Mouse (Mus musculus) testis, adult 2 months (tissue): ENCODE measurements at regions not wholly inside any gene's neighbourhood (a gene's known extent, or its start where the extent isn't known, plus 50 kb on each side); places are given as distances from the start of the nearest gene placed in this dataset.

Experiments used
- H3K27ac ChIP-seq: fragments of 200-500 bp; 2 replicates; pipeline ENCODE4 v1.5.1; 2012; ENCODE audit warnings: low read depth, low read length; ENCODE audit not compliant: control insufficient read depth, insufficient read depth
- H3K27me3 ChIP-seq: fragments of 200-500 bp; 2 replicates; pipeline ENCODE4 v1.6.1; 2012; ENCODE audit warnings: mild to moderate bottlenecking, low read length, moderate library complexity; ENCODE audit not compliant: control insufficient read depth, insufficient read depth
- H3K36me3 ChIP-seq: fragments of 200-500 bp; 2 replicates; pipeline ENCODE4 v1.6.1; 2012; ENCODE audit warnings: mild to moderate bottlenecking, low read length; ENCODE audit not compliant: control insufficient read depth, insufficient read depth
- H3K4me1 ChIP-seq: fragments of 200-500 bp; 2 replicates; pipeline ENCODE4 v1.6.1; 2012; ENCODE audit warnings: low read length; ENCODE audit not compliant: control insufficient read depth, insufficient read depth
- H3K4me3 ChIP-seq: fragments of 200-500 bp; 2 replicates; pipeline ENCODE4 v1.5.1; 2012; ENCODE audit warnings: low read depth, mild to moderate bottlenecking, low read length, moderate library complexity, mixed read lengths; ENCODE audit not compliant: control insufficient read depth
- CTCF ChIP-seq: fragments of 200-500 bp; IDR thresholded peaks from 2 replicates; pipeline ENCODE4 v1.5.1; 2012; ENCODE audit warnings: low read depth, mild to moderate bottlenecking, inconsistent platforms, low read length, moderate library complexity; ENCODE audit not compliant: control insufficient read depth, insufficient read depth, insufficient replicate concordance
- POLR2A ChIP-seq: fragments of 200-500 bp; IDR thresholded peaks from 2 replicates; pipeline ENCODE4 v1.6.1; 2012; ENCODE audit warnings: low read depth, mild to moderate bottlenecking, inconsistent platforms, low read length, moderate library complexity; ENCODE audit not compliant: control insufficient read depth

- Histone ChIP-seq H3K4me1 (peaks cover 2% of the 10 kb centered on the region), H3K27ac (no peak overlapping the region), H3K27me3 (no peaks in the 10 kb centered on the region), H3K4me3 (no peak overlapping the region), H3K36me3 (no peaks in the 10 kb centered on the region)
- no peak for TF ChIP-seq CTCF
- TF ChIP-seq POLR2A = no peak
These were observed 121.5 kb downstream of the Sptssa start for GRCm38 (mm10) chr12:54534910-54535309.

- Histone ChIP-seq H3K27me3 (no peaks in the 10 kb centered on the region), H3K4me3 (no peak overlapping the region), H3K27ac (no peak overlapping the region), H3K4me1 (peaks cover 2% of the 10 kb centered on the region), H3K36me3 (no peaks in the 10 kb centered on the region)
- TF ChIP-seq CTCF = no peak
- TF ChIP-seq POLR2A = no peak
These were observed 123.2 kb downstream of the Sptssa start for GRCm38 (mm10) chr12:54533134-54533533.

DNA sequence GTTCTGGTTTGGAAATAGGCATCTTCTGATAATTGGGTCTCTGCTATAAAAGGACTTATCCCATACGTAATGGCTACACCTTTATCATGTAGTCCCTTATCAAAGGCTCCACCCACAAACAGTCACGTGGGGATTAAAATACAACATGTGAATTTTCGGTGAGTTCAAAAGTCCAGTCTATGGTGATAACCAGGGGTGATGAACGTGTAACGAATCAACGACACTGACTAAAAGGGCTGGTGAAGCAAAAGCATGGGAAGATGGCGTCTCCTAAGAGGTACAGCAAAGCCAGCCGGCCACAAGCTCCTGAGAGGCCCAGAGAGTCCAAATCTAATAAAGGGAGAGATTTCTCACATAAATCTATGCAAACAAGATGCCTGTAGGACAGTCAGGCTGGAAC lies 124.3 kb downstream of the Sptssa start:
- H3K27me3 ChIP-seq = no peaks in the 10 kb centered on the region
- no peaks in the 10 kb centered on the region for H3K36me3 ChIP-seq
- no peak overlapping the region for H3K4me3 ChIP-seq

GRCm38 (mm10) chr12:54528046-54528445 lies 128.3 kb downstream of the Sptssa start:
- no peak overlapping the region for H3K27ac ChIP-seq
- no peaks in the 10 kb centered on the region for H3K27me3 ChIP-seq
- TF ChIP-seq CTCF (no peak), POLR2A (no peak)
- H3K4me1 ChIP-seq = no peaks in the 10 kb centered on the region
- H3K36me3 ChIP-seq = no peaks in the 10 kb centered on the region
- no peak overlapping the region for H3K4me3 ChIP-seq

More for the DNA sequence above, 124.3 kb downstream of the Sptssa start:
- Histone ChIP-seq H3K4me1 (peaks cover 2% of the 10 kb centered on the region; the same call in 1 of the 2 replicates), H3K27ac (no peak overlapping the region)
- TF ChIP-seq POLR2A = no peak

DNA sequence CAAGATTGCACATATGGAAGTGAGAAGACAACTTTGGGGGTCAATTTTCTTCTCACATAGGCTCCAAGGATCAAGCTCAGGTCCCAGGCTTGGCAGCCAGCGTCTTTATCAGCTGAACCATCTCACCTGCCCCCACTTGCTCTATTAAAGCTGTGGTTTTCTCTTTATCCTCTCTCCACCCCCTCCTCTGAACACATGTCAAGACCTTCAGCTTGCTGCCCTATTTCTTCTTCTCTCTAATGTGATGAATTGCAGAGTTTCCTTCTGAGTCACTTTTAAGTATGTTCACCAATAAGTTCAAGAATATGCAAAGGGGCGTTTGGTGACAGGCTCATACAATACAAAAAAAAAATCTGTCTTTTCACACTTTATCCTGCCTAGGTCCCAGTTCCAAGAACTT lies 128.8 kb downstream of the Sptssa start:
- no peaks in the 10 kb centered on the region for H3K27me3 ChIP-seq
- no peaks in the 10 kb centered on the region for H3K4me1 ChIP-seq
- TF ChIP-seq POLR2A (no peak), CTCF (no peak)
- no peak overlapping the region for H3K27ac ChIP-seq
- H3K4me3 ChIP-seq = no peak overlapping the region
- no peaks in the 10 kb centered on the region for H3K36me3 ChIP-seq

GRCm38 (mm10) chr12:54520406-54520805 lies 136.0 kb downstream of the Sptssa start:
- no peak for TF ChIP-seq POLR2A
- TF ChIP-seq CTCF = no peak
- Histone ChIP-seq H3K27ac (no peak overlapping the region), H3K27me3 (no peaks in the 10 kb centered on the region), H3K36me3 (no peaks in the 10 kb centered on the region), H3K4me1 (no peaks in the 10 kb centered on the region), H3K4me3 (no peak overlapping the region)

GRCm38 (mm10) chr12:54519370-54519769 lies 137.0 kb downstream of the Sptssa start:
- H3K36me3 ChIP-seq = no peaks in the 10 kb centered on the region
- no peaks in the 10 kb centered on the region for H3K4me1 ChIP-seq
- H3K27me3 ChIP-seq = no peaks in the 10 kb centered on the region
- H3K4me3 ChIP-seq = no peak overlapping the region
- TF ChIP-seq POLR2A (no peak), CTCF (no peak)
- H3K27ac ChIP-seq = no peak overlapping the region

- Histone ChIP-seq H3K27me3 (no peaks in the 10 kb centered on the region), H3K27ac (no peak overlapping the region), H3K4me1 (no peaks in the 10 kb centered on the region), H3K4me3 (no peak overlapping the region), H3K36me3 (no peaks in the 10 kb centered on the region)
- no peak for TF ChIP-seq POLR2A
- no peak for TF ChIP-seq CTCF
These were observed 139.1 kb downstream of the Sptssa start for GRCm38 (mm10) chr12:54517265-54517664.
